Mouse (Mus musculus): ENCODE data around the gene Htt.
A peak's percentile ranks its signal among the peaks of the same experiment; 100 is the strongest.

Gene Htt

DNA sequence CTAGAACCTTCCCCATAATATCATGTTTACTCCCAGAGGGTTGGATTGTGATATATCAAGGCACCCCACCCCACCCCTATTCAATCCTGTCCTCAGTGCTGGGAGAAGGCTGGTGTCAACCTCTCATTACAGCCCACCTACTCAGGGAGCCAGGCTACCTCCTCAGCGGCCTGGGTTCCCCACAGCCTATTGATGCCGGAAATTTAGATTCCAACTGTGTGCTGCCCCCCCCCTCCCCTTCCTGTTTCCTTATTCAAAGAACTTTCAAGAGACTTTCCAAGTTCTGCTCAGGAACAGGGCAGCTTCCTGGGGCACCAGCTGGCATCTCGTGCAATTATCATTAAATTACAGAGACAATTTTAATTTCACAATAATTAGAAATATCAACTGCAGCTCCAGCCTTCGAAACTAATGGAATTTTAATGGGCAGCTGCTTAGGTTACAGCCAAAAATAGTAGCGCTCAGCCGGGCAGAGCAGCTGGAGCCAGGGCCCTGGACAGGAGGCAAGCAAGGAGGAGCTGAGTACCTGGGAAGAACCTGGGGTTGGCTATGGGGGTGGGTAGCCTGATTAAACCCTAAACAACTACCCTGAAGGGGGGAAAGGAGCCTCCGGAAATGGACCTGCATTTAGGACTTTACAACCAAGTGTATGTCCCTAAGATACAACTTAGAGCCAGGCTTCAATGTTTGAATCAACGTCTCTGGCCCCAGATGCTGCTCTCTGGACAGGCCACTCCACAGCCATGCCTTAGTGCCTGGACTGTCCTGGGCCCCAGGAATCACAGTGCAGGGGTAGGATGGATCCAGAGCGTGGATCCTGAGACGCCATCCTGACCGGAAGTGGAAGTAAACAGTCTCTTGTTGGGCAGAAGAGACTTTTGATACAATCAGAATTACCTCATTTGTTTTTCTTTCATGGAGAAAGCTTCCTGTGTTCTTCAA lies 170.2 kb downstream of the Htt start:
- no peak for DNase-seq (ENCODE audit: low spot score)

DNA sequence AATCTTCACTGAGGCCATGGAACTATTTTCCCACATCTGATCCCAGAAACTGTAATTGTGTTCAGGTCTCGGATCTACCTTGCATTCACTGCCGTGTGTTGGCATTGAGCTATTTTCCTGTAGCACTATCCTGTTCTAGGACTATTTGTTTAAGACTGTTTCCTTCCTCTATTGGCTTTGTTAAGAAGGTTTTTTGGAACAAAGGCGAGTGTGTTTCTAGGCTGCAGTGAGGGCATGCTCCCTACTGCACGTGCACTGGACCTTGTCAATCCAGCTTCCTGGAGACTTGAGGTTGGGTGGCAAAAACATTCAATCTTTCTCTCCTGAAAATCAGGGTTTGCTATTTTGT lies 170.9 kb downstream of the Htt start:
- DNase-seq (ENCODE audit: low spot score), result no peak

DNA sequence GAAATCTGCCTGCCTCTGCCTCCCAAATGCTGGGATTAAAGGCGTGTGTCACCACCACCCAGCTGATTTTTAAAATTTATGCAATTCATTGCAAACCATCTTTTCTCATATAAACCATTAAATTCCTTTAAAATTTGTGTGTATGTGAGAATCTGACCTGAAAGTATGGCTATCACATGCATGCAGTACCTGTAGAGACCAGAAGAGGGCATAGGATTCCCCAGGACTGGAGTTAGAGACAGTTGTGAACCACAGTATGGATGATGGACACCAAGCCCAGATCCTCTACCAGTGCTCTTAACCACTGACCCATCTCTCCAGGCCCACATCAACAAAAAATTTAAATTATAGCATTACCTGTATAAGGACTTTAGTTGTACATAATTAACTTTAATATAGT lies 171.9 kb downstream of the Htt start:
- no peak for DNase-seq (ENCODE audit: low spot score)

DNA sequence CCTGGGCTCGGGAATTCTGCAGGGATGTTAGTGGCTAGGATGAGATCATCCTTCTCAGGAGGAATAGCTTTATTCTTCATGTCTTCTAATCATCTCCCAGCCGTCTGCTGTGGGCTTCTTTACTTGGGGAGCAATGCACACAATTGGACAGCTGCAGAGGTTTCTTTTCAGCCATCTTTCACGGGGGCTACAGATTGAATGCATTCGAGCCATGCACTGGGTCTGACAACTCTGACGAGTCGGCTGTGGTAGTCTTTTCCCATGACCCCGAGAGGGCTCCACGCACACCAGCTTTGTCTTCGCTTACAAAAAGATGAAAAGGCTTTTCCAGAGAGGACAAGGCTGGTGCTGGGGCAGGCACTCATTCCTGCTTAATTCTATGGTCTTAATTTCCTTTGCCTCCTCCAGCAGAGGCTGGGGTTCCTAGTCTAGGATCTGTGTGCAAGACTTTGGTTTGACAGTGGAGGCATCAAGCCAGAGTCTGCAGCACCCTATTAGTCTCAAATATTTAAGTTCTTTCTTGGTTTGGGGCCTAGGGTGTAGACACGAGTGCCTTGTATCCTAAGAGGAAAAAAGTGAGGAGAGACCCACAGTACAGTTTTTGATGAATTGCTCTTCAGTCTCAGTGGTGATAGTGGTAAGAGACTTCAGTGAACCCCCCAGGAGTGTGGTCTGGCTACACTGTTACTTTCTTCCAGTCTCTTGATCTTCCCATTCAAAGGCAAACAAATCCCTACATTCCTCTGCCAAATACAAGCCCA lies 180.3 kb downstream of the Htt start:
- DNase-seq (ENCODE audit: low spot score), result no peak

DNA sequence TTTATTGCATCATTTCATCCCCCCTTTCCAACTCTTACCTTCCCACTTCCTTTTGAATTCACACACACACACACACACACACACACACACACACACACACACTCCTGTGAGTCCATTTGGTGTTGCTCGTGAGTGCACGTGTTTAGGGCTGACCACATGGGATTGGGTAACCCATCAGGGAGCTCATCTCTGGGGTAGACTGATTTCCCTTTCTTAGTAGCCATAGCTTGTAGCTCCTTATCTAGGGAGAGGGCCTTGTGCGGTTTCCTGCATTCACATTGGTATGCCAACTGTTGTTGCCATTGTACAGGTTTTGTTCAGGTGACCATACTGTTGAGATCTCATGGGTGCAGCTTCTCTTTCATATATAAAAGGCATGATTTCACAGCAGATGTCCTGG lies 181.9 kb downstream of the Htt start:
- no peak for DNase-seq (ENCODE audit: low spot score)

DNA sequence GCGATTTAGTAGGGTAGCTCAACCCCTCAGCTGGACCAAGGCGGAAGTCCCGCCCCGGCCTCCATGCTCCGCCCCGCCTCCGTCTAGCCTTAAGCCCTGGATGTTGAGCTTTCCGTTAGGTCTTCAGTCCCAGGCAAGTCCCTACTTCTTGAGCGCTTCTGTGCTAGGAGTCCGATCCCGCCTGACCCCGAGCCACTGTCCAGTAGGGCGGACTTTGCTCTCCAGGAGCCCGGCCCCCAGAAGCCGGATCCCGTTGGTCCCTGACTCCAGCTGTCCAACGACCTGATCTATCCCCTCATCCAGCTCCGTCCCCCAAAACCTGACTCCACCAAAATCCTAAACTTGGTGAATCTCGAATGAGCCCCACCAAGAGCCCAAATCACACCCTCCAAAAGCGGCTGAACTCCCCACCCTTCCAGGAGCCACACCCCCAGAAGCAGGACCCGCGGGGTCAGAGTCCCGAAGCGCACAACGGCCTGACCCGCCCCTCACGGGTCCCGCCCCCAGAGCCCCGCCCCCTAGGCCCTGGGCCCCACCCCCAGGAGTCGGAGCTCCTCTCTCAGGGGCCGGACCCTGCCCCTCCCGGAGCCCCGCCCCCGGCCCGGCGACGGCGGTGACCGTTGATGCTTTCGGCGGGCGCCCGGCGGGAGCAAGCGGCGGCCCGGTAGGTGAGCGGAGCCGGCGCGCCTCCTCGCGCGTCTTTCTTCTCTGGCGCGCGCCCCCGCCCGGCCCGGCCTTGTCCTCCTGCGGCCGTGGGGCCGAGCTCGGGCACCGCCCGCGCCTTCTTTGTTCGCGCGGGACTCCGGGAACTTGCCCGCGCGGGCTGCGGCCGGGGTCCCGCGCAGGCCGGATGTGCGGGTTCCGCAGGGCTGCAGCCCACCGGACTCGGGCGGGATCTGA lies 187.6 kb downstream of the Htt start, which contains the start of gene Rgs12:
Gene Rgs12 (plus strand): TSS at position 585 of the 900 bp plus-strand sequence.
- peak; percentile 84 for DNase-seq (ENCODE audit: low spot score)

DNA sequence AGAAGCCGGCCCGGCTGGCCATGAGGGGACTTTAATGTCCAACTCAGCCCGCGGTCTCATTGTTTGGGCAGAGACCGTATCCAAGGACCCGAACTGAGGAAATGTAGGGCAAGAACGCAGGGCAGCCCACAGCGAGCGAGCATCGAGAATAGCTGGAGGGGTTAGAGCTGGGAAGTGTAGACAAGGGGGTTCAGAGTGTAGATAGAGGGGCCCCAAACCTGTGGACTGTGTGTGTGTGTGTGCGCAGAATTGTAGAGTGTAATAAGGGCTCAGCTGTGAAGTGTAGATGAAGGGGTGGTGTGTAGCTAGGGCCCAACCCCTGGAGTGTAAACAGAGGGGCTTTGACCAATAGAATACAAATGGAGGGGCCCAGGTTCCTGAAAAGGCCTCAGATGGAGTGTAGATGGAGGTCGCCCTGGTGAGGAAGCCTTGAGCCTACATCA lies 188.2 kb downstream of the Htt start:
- no peak for DNase-seq (ENCODE audit: low spot score)

DNA sequence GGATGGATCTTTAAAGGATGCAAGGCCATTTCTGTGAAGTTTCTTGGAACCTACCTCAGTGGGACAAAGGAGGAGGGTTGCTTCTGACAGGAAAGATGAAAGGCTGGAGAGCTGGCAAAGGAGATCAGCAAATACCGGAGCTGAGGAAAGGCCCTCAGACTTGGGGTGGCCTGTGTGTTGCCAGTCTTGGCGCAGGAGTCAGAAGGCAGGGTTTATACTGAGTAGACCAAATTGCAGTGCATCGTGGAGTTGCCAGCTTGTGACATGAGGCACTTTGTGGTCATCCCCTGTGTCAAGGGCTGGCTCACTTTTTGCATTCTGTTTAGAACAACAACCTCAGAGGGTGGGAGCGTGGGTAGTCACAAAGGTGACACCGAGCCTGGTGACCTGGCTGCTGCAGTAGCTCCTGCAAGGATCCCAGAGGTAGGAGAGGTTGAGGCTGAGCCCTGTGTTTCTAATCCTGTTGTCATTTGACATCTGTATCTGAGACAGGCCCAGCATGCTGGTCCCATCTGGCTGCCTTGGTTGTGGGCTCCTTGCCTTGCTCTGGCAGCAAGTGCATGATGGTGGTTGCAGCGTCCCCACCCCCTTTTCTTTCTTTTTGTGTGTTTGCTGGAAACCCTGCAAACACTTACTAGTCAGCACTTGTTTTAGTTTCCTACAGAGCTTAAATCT lies 189.1 kb downstream of the Htt start:
- DNase-seq (ENCODE audit: low spot score), result no peak

DNA sequence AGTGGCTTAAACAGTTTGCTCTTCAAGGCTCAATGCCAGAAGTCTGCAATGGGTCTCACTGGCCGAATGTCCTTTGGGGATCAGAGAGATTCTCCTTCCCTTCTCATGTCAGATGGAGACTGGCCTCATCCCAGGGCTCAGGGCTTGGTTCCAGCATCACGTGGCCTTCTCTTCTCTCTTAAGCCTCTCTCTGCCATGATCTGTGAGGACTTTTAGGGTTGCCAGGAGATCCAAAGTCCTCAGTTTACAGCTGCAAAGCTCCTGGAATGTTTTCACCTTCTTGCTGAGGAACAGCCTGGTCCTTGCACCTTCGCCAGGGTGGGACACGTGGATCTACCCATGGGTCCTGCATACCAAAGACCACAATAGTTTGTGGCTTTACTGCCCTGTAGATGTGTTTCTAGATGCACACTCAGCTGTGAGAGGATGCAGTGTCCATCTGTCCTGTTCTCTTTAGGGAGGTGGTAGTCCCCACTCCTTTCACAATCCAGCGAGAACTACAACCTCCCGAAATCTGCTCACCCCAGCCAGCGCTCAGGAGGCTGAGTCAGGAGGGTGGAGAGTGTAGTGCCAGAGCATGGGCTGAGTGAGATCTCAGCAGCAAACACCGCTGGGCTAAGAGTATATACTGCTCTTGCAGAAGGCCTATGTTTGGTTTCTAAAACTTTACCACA lies 189.8 kb downstream of the Htt start:
- DNase-seq (ENCODE audit: low spot score), result no peak

DNA sequence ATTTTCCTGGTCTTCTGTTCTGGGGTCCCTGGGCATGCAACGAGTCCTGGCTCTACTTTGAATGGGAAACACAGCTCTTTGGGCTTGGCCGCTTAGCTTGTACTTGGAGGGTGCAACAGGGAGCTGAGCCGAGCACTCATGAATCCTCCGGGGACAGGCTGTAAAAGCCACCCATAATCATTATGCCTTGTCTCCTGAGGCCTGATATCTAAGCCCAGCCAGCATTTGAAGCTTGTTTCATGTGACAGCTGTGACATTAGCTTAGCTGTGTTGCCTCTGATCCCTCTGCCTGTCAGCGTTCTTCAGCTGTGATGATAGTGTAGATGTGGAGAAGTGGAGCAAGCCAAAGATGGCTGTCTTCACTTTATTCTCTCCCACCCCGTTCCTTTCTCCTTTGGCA lies 193.0 kb downstream of the Htt start:
- no peak for DNase-seq (ENCODE audit: low spot score)

DNA sequence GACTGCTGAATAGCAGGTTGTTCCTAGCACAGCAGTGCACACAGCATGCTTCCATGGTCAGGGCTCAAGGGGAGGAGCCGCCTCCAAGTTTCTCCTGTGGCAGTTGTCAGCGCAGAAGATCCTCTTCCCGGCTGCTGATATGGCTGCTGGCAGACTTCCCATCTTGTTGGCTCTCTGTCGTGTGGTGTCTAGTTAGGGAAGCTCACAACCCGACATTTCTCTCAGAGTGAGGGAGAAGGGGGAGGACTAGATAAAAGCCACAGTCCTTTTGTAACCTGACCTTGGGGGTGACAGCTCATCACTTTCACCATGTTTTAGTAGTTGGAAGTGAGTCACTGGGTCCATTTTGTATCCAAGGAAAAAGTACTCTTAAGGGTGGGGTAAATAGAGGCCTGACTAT lies 194.1 kb downstream of the Htt start:
- DNase-seq (ENCODE audit: low spot score), result no peak

DNA sequence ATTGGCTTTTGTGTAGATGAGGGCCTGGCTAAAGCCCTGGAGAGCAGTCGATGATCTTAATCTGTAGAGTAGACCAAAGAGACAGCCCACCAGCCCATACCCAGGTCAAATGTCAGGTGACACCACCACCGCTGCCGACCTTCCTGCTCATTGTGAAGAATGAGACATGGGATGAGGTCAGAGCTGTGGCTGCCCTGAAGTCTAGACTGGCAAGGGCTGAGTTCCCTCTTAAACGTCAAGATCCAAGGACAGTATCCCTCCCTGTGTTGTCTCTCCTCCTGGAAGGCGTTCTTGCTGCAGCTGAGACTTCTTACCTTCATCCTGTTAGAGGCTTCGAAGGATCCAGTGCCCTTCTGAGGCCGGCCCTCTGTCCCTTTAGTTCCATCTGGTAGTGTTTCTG lies 194.6 kb downstream of the Htt start:
- no peak for DNase-seq (ENCODE audit: low spot score)

DNA sequence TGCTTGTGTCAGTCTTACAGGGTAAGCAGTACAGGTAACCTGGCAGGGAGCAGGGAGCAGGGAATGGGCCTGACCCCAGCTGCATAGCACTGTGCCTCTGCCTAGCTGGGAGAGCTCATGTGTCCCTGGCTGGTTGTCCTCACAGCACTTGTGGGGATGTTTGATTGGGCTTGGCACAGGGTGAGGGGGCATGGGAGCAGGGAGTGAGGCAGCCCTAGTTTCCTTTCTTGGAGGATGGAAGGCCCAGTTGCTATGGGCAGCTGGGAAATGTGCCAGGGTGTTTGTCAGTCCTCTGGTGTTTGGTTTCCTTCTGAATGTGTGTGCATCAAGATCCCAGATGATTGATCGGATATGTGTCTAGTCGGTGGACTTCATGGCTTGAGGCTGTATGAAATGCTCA lies 195.5 kb downstream of the Htt start:
- DNase-seq (ENCODE audit: low spot score), result no peak

DNA sequence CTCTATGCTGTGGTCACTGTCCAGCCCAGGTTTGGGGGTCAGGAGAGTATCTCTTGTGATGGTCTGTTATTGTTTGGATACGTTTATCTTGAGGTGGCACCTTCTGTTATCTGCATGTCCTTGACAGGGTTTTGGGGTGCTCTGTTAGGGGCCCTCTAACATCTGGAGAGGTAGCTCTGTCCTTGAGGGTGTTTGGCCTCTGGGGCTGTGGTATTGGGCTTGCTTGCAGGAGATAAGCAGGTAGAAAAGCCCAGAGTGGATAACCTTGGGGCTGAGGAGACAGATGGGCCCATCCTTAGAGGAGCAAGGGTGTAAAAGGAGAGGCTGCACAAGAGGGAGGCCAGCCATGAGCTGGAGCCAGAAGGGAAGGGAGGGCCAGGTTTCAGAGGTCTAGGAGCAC lies 198.5 kb downstream of the Htt start:
- no peak for DNase-seq (ENCODE audit: low spot score)
